Mouse (Mus musculus) erythroblast, embryonic 14.5 days (primary cell): ENCODE measurements around the gene Eps8l3.

Source experiments
- GATA1 ChIP-seq: IDR thresholded peaks from 2 replicates; pipeline ENCODE4 v1.6.1; 2012; ENCODE audit warnings: low read length, inconsistent platforms, mixed read lengths
- TAL1 ChIP-seq: IDR thresholded peaks from 3 replicates; pipeline ENCODE4 v1.6.1; 2012; ENCODE audit warnings: low read length, inconsistent platforms, mixed read lengths

- TF ChIP-seq TAL1 (no peak), GATA1 (no peak)
These were observed 43.7 kb upstream of the Eps8l3 start for GRCm38 (mm10) chr3:107833370-107833769.
